Mouse (Mus musculus): ENCODE data around the gene Rpl18. TPM values are rescaled to one million over a fixed set of nuclear protein-coding genes. Genes with fewer than 3 reads are reported as not detected.

Rpl18 gene
- polyA plus RNA-seq, 3 experiments from 2014 or later, result 1,609 to 2,946 (median 2,383) TPM

- ATAC-seq, result no peak
Observed at GRCm38 (mm10) chr7:45713881-45714520, 1.3 kb upstream of the Rpl18 start.

GRCm38 (mm10) chr7:45714630-45715089 is 597 bp upstream of the Rpl18 start:
- ATAC-seq, result no peak

GRCm38 (mm10) chr7:45715741-45716459 is 643 bp downstream of the Rpl18 start:
- no peak for ATAC-seq

GRCm38 (mm10) chr7:45716460-45716857 is 1.2 kb downstream of the Rpl18 start:
- ATAC-seq, result no peak

DNA sequence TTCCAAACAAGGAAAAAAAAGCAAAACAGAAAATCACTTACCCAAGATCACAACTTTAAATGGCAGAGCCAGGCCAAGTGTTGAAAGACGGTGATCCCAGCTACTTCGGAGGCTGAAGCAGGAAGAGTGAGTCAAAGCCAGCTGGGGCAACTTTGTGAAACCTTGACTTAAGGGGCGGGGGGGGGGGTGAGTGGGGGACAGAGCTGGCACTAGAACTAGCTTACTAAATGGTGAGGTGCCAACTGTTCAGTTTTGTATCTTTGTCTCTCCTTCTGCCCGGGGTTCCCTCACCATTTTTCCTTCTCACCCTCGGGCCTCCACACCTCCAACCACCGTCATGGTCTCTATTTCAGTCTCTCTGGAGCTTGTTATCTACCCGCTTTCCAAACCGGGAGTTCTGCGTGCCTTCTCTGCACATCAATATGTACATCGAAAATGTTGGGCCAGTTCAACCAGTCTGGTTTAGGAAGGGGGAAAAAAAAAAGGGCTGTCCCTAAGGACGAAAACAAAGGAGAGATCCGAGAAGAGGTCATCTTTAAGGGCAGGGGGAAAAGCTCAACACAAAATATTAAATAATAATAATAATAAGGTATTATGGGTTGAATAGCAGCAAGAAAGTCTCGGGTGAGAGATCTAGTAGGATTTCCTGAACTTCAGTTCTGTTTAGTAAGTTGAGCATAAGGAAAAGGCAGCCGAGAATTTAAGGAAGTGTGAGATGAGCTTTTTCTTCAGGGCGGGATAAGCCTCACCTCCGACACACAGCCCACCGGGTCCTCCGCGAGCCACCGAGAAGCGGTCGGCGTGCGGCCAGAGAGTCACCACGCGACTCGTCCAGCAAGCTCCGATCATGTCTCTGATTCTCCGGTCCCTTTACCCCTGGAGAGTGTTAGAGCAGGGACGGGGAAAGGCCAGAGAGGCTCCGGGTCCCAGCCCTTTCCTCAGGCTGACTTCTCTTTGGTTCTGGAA is 2.0 kb downstream of the Rpl18 start:
- no peak for ATAC-seq

DNA sequence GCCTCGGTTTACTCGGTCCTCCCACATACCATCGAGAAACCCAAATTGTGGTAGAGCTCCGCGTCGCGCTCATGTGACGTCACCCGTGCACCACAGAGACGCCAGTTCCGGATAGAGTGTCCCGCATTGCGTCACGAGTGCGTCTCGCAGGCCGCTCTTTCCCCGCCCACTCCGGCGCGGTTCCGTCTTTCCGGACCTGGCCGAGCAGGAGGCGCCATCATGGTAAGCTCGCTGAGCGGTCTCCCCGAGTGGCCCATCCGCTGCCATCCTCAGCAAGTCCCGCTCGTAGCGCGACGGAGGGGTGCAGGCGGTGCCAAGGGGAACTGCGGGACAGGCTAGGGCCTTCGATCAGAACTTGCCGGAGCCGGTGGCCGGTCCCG is 2.7 kb downstream of the Rpl18 start, which contains the start of gene Sphk2:
Gene Sphk2 (minus strand): TSS at position 85 of the 380 bp plus-strand sequence.
- ATAC-seq, result peak; percentile 73

DNA sequence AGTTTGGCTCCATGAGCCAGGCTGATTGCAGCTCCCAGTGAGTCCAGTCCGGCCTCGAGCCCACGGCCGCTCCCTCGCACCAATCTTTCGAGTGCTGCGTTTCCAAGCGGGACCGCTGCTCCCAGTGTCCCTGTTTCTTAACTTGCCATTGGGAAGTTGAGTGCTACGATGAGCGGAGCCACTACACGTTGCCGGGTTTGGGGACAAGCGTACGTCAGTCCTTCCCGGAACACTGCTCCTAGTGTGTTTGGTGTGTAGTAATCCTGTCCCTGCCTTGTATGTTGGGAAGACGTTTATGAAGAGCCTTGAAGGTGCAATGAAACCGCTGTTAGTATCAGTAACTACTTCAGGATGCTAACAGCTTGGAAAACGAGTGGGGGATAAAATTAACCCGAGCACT is 3.1 kb downstream of the Rpl18 start:
- ATAC-seq, result peak; percentile 1

DNA sequence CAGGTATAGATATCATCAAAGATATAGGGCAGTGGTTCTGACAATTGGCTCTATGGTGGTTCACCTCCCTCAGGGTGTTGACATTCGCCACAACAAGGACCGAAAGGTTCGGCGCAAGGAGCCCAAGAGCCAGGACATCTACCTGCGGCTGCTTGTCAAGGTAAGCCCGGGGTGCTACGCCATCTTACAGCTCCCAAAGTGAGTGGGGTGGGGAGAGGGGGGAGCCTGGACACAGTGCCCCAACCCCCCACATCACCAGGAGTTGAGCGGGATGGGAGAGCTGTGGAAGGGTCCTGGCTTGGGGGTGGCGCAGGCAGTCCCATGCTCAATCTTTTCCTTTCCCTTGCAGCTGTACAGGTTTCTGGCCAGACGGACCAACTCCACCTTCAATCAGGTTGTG is 3.9 kb downstream of the Rpl18 start:
- no peak for ATAC-seq

- no peak for ATAC-seq
Observed at GRCm38 (mm10) chr7:45719738-45720412, 4.6 kb downstream of the Rpl18 start.

DNA sequence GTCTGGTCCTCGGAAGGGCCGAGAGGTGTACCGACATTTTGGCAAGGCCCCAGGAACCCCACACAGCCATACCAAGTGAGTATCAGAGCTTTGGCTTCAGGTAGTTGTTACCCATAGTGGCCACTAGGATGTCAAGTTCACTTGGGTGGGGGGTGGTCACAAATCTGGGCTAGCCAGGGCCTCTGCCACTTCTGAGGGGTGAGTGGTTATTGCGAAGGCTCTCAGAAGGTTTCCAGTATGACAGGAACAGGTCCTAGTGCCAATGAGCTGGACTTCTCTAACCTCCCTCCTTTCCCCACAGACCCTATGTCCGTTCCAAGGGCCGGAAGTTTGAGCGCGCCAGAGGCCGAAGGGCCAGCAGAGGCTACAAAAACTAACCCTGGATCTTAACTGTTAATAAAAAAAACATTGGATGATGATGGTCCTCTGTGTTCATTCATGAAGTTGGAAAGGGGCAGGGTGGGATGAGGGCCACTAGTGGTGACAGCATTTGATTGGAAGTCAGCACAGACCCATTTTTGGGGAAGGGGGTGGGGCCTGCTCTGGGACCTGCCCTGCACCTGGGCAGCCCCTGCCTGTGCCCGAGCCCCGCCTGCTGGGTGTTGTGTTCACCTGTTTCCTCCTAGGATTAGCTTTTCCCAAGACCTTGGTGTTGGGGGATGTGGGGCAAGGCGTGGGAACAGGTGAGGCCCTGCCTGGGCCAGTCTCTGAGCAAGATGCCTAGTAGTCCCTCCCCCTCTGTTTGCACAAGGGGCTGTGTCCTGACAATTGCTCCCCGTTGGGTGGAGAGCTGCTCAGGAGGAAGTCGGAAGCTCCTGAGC is 5.4 kb downstream of the Rpl18 start, which contains the start of gene Fam83e:
Gene Fam83e (plus strand): TSS at position 800 of the 821 bp plus-strand sequence.
- no peak for ATAC-seq

- ATAC-seq, result no peak
Observed at GRCm38 (mm10) chr7:45721234-45721571, 5.9 kb downstream of the Rpl18 start.

GRCm38 (mm10) chr7:45721642-45722347 is 6.5 kb downstream of the Rpl18 start:
- no peak for ATAC-seq

DNA sequence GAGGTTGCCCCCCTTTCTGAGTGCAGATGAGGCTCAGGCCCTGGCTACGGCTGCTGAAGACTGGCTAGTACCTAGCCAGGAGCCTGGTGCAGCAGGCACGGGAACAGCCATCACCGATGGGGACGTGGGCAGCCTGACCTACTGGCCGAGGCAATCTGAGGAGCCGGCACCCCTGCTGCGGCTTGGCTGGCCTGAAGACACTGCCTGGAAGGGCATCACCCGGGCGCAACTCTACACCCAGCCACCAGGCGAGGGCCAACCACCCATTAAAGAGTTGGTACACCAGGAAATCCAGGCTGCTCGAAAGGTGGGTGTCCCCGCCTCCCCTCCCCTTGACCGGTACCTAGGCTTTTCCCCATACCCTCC is 7.1 kb downstream of the Rpl18 start:
- no peak for ATAC-seq

DNA sequence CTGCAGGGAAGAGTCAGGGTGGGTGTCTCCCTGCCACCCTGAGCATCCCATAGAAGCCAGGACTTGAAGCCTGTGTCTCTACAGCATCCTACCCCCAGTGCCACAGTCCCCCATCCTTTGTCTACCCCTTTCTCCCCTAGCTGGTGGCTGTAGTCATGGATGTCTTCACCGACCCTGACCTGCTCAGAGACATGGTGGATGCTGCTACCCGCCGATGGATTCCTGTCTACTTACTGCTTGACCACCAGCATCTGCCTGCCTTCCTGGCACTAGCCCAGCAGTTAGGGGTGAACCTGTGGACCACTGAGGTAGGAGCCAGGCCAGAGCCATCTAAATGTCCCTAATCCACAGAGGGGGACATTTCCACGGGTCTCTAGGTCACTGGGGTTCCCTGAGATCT is 8.0 kb downstream of the Rpl18 start:
- no peak for ATAC-seq

DNA sequence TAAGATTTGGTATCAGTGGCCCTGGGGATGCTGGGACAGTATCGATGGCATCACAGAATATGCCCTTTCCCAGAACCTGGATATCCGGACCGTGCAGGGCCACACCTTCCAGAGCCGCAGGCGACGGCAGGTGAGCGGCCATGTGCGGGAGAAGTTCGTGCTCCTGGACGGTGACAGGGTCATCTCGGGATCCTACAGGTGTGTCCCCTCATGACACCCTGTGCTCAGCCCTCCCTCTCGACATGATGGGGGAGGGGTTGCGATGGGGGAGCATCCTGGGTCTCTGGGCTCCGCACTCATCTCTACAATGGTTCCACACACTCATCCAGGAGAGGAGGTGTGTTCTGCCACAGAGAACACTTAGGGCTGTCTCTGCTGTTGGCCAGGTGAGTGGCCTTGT is 8.5 kb downstream of the Rpl18 start:
- no peak for ATAC-seq

DNA sequence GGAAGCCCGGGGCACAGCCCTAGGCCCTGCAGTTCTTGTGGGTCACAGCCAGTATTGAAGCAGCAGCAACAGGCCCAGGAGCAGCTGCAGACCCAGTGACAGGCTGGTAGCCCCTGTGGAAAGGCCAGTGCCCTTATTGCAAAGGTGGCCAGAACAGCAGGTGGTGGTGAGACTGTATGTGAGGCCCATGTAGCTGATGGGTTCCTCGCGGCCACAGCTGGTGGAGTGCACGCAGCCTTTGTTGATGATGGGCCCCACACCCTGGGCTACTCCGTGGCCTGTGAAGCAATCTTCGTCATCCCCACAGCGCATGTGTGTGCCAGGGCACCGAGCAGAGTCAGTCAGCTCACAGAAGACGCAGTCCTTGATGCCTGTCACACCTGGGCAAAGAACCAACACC is 9.9 kb downstream of the Rpl18 start:
- ATAC-seq, result no peak

- ATAC-seq, result no peak
Observed at GRCm38 (mm10) chr7:45725713-45726112, 10.5 kb downstream of the Rpl18 start, which contains the start of gene Spaca4. TSS of gene Spaca4 (minus strand) at chr7:45725813.

- no peak for ATAC-seq
Observed at GRCm38 (mm10) chr7:45726419-45726818, 11.2 kb downstream of the Rpl18 start.

- ATAC-seq, result no peak
Observed at GRCm38 (mm10) chr7:45727625-45728024, 12.4 kb downstream of the Rpl18 start.

DNA sequence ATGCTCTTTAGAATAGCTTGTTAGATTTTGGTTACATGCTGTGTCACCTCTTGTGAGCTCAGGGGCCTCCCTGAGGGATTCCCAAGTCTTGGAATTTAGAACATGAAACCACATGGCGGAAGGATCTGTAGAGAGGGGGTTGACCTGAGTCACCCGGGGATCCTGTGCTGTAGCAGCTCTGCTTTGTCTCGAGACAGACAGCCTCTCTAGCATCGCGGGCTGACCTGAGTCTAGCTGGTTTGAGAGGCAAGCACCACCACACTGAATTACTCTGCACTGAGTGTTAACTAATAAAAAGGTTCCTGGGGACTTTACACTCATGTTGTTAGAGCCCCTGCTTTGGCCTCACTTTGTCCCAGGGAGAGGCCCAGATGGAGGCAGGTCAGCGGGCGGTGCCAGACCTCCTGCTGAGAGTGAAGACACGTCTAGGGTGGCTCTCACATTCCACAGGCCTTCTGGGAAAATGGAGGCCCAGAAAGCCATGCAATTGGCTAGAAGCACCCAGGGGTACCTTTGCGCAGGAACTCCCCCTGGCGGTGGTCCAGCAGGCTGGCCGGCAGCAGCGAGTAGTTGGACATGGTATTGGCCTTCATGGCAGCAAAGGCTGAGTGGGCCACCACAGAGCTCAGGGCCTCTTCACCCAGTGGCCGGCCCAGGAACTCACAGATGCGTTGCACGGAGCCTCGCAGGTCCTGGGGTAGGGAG is 15.6 kb downstream of the Rpl18 start:
- no peak for ATAC-seq

All from inflammation-experienced regulatory T-cells, adult 6 months (primary cell).